Mouse (Mus musculus) left cerebral cortex, postnatal 36 days (tissue): ENCODE measurements around the gene Tgfbr2. TPM values are rescaled to one million over a fixed set of nuclear protein-coding genes. Genes with fewer than 3 reads are reported as not detected.

Experiments
- DNase-seq, 2 experiments: peaks; one replicate each; pipeline ENCODE4 v3.0.0; 2021 to 2022; ENCODE audit warnings: low spot score in 2 of 2, mixed read lengths in 1 of 2
- intact Hi-C: fragments of 180-260 bp; cut with DNase I; formaldehyde crosslinking; loops from one replicate; pipeline ENCODE4 v1.15.1; 2025
- total RNA-seq, 2 experiments: library from RNA; stranded (reverse); gene quantifications; 2 replicates each; pipeline ENCODE4 v1.2.3; 2021

The Tgfbr2 gene
- total RNA-seq, result 10 to 100 TPM; 12.2 to 12.3 TPM

DNA sequence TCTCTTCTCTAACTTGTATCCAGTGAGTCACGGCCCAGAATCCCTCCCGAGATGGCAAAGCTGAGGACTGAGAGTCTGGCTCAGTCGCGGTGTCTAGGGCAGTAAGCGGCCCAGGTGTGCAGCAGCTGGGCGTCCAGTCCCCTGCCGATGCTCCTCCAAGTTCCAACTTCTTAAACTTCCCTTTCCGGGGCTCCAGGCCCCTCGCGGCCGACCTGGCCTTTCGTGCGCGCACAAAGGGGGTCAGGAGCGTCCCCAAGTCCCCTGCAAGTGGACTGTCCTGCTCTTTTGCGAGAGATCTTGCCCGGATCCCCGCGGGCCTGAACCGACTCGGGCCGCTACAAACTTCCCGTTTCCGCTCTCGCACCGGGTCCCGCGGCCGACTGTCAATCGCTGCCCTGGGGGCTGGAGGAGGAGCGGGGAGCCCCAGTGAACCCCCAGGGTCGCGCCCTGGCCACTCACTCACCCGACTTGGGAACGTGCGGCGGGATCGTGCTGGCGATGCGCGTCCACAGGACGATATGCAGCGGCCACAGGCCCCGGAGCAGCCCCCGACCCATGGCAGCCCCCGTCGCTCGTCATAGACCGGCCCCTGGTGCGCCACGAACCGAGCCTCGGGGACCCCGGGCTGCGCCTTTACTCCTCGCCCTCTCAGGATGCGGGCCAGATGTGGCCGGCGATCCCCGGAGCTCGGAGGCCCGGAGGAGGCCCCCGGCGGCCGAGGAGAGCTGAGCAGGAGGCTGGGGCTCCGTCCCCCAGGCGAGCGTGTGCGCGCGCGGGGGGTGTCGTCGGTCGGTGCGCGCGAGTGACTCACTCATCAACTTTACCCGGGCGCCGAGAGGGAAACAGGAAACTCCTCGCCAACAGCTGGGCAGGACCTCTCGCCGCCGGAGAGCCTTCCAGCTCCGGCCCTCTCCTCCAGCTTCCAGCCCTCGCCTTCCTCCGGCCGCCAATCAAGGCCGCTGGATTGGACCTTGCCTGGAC, at the start of gene Tgfbr2:
Gene Tgfbr2 (minus strand): TSS at position 880 of the 981 bp plus-strand sequence.
- peak; percentile 38 to 58 for DNase-seq
- intact Hi-C loops, result no loop called here

GRCm38 (mm10) chr9:116223368-116223767, 48.2 kb upstream of the Tgfbr2 start:
- DNase-seq, result no peak
- intact Hi-C loops, result no loop called here

DNA sequence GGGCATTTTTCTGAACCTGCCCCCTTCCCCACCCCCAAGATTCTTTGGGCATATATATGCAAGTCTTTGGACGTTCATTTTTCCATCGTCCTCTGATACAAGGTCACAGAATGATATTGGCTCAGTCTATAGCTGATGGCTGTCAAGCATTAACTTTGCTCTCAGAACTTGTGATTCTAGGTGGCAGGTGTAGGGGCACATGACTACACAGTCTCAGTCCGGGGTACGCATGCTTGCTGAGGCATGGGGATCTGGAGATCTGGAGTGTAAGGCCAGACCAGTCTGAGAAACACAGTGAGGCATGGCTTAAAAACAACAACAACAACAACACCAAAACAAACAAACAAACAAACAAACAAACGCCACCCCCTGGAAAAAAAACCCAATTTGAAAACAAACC, 47.5 kb upstream of the Tgfbr2 start:
- intact Hi-C loops, result no loop called here

DNA sequence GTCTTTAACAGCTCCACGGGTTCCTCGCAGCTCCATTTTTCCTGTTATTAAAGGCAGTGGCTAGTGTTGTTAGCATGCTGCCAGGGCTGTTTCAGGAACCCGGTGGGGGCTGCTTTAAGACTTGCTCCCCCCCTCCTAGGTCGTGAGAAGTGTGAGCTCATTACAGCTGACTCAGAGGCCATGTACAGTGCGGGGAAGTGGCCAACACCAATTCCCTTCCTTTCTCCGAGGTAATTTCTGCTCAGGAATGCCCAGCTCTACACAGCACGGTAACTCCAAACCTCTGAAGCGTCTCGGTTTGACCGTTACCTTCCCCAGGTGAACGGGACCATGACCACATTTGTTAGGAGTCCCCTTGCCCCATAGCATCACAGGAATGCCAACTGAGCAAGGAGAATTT, 46.8 kb upstream of the Tgfbr2 start:
- intact Hi-C loops, result no loop called here
- DNase-seq, result no peak

More for the DNA sequence above, 47.5 kb upstream of the Tgfbr2 start:
- DNase-seq, result no peak

DNA sequence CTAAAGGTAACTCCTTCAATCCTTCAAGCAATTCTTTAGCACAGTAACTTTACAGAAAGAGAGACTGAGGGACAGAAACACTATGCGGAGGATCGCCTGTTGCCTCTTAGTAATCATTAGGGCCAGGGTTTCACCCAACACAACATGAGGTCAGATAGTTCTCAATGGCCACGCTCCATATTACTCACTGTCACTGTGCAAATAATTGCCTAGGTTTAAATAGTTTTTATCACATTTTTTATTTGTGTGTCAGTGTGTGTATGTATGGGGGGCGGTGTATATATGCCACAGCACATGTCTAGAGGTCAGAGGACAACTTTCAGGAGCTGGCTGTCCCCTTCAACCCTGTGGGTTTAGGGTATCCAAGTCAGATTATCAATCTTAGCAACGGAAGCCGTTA, 46.4 kb upstream of the Tgfbr2 start:
- intact Hi-C loops, result no loop called here
- DNase-seq, result no peak

GRCm38 (mm10) chr9:116220616-116221015, 45.5 kb upstream of the Tgfbr2 start:
- intact Hi-C loops, result no loop called here
- DNase-seq, result no peak

GRCm38 (mm10) chr9:116220159-116220515, 45.0 kb upstream of the Tgfbr2 start:
- DNase-seq, result no peak
- intact Hi-C loops, result no loop called here

DNA sequence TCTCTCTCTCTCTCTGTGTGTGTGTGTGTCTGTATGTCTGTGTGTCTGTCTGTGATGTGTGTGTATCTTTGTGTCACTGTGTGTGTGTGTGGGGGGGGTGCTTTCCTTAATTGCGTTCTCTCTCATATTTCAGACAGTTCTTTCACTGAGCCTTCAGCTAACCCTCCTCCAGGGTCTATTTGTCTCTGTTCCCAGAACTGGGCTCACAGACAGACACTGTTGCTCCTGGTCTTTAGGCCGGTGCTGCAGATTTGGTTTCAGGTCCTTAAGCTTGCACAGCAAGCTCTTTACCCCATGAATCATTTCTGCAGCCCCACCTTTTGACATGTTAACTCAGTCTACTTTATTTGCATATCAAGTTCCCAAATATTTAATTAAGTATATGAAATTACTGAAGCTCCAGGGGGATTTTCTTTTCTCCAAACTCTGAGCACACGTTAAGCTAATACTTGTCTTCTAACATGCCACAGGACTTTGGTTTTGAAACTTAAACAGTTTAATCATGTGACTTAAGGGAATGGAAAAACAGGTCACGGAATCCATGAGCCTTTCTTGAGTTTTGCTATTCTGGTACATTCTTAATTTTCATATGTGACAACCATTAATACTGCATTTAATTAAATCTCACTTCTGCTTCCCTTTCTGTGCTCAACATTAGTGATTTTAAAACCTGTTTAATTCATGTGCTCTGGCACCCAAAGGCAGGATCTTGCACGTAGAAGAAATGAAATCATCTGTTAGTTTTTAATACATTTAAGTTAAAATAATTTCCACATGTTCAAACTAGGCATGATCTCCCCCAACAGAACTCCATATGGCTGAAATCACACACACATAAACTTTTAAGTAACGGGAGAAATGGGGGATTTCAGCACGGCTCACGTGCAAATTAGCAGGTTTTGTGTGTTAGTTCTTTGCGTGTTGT, 44.3 kb upstream of the Tgfbr2 start:
- DNase-seq, result no peak
- intact Hi-C loops, result no loop called here

DNA sequence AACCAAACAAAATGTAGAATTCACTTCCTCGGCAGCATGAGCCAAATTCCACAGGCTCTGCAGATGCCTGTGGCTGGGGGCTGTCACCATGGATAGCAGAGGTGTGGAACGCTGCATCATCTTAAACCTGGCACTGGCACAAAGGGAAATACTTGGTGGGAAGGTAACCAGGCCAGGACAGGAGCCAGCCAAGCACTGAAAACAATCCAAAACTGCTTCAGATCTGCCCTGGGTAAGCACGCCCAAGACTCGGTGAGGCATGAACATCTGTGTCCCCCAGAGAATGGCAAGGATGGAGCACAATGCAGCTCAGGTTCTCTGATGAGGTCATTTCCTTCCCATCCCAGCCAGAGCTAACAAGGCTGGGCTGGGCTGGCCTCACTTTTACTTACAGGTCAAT, 43.6 kb upstream of the Tgfbr2 start:
- intact Hi-C loops, result no loop called here
- DNase-seq, result peak in 1 of 2 experiments; percentile 6

- no peak for DNase-seq
- intact Hi-C loops, result no loop called here
Measured at GRCm38 (mm10) chr9:116217099-116217498, 41.9 kb upstream of the Tgfbr2 start.

DNA sequence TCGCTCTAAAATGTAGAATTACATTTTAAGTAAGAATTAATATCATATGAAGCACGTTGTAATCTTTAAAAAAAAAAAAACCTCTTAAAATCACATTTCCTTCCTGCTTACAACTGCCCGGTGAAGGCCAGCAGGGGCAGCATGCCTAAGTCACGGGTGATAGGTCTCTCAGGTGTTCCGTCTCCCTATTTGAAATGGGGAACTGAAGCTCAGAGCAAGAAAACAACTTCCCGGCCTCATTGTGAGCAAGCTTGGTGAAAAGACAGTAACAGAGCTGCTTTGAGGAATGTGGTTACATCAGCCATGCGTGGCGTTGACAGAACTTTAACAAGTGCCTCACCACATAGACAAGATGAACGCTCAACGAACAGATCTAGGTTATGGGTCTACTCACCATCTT, 41.5 kb upstream of the Tgfbr2 start:
- intact Hi-C loops, result no loop called here

DNA sequence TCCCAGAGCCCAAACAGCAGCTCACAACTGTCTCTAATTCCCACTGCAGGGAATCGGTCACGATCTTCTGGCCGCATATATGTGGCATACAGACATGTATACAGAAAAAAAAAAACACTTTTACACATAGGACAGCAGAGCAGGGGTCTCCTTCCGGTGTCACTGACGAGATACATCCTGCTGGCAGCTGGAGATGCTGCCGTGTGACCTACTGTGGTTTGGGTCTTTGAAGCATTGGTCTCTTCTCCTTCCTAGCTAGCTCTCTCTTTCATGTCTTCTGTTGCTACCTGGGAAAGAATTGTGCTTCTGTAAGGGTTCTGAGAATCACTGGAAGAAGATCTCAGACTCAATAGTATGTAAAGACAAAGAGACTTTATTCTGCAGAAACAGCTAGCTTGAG, 39.1 kb upstream of the Tgfbr2 start:
- intact Hi-C loops, result no loop called here
- no peak for DNase-seq

More for the DNA sequence above, 41.5 kb upstream of the Tgfbr2 start:
- no peak for DNase-seq

DNA sequence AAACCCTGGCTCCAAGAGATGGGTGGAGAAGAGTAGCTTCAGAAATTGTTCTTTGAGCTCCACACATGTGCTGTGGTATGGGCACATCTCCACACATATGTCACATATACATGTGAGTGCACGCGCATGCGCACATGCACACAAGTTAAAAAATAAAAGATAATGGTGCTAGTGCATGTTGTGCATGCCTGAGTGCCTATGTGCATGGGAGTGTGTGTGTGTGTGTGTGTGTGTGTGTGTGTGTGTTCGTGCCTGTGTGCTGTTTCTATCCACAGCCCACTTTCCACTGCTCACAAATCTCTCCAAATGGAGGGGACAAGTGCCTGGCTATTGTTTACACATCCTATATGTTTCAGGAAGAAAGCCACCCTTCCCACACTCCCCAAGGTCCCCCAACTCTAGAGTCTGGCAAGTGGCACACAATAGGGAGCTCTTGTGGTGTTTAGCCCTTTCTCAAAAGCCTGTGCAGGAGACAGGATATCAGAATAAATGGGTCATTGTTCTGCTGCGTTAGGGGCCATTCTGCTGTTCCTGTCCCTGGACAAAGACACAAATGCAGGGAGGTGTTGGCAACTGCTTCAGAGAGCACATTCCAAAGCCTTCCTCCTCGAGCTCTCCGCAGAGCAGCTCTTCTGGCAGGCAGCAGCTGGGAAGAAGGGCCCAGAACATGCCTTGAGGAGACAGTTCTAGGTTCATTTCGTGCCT, 37.9 kb upstream of the Tgfbr2 start:
- DNase-seq, result no peak
- intact Hi-C loops, result no loop called here

DNA sequence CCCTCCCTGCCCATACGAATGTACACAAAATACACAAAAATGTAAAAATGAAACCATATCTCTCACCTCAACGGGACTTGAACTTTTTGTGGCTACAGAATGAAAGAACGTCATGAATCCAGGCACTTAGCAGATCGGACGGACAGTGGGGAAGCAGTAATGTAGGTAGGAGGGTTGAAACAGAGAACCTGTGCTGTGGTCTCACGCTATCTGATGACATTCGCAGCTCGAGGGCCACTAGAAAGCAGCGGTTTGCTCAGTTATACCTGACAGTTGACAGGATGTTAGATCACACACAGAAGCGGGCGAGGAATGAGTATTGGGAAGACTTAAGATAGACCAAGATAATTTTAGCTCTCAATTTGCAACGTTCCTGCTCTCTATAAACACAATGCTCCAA, 36.9 kb upstream of the Tgfbr2 start:
- intact Hi-C loops, result no loop called here
- DNase-seq, result no peak

- no peak for DNase-seq
- intact Hi-C loops, result no loop called here
Measured at GRCm38 (mm10) chr9:116208169-116208904, 33.2 kb upstream of the Tgfbr2 start.

- DNase-seq, result no peak
- intact Hi-C loops, result no loop called here
Measured at GRCm38 (mm10) chr9:116206901-116207300, 31.7 kb upstream of the Tgfbr2 start.

GRCm38 (mm10) chr9:116203675-116204074, 28.5 kb upstream of the Tgfbr2 start:
- intact Hi-C loops, result no loop called here
- no peak for DNase-seq

DNA sequence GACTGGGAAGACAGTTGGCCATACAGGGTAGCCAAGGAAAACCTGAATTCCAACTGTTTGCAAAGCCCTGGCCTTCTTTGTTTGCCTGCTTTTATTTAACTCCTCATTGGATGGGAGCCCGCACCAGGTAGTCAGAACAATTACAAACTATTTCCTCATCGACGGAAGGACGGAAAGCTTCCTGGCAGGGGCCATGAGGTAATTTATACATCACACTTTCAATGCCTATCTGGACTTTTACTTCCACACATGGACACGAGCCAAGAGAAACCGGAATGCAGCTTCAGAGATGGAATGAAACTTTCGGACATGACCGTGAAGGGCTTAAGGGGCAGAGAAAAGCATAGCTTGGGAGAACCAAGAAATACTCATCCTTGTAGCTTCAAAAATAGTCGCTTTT, 24.0 kb upstream of the Tgfbr2 start:
- no peak for DNase-seq
- intact Hi-C loops, result no loop called here

- no peak for DNase-seq
- intact Hi-C loops, result no loop called here
Measured at GRCm38 (mm10) chr9:116198488-116198887, 23.3 kb upstream of the Tgfbr2 start.
